Mouse (Mus musculus) monocyte, adult 59 days (primary cell): Measurements from ENCODE around the gene Synpo2. TPM values are rescaled to one million over a fixed set of nuclear protein-coding genes. Genes with fewer than 3 reads are reported as not detected.

Source experiments
- total RNA-seq, 2 experiments: library from RNA; stranded (reverse); gene quantifications; one replicate each; pipeline ENCODE4 v1.2.4; 2023

Synpo2 gene
- under 1 TPM; 0.43 to 0.47 TPM for total RNA-seq

GRCm38 (mm10) chr3:123235921-123236320 lies at the start of gene Synpo2:
Gene Synpo2, minus strand, starts transcription at chr3:123236149.

GRCm38 (mm10) chr3:123266753-123267651 lies 31.1 kb upstream of the Synpo2 start, which contains the start of gene Sec24d:
Gene Sec24d, plus strand, starts transcription at chr3:123267455.

GRCm38 (mm10) chr3:123034752-123035151 lies 201.2 kb downstream of the Synpo2 start, which contains the start of gene Myoz2:
Gene Myoz2, minus strand, starts transcription at chr3:123035015.

Other genes with a start within 250 kb of the Synpo2 start
- gene Myoz2, start 201.1 kb downstream of the Synpo2 start, total RNA-seq: not detected
- gene Sec24d, start 31.3 kb upstream of the Synpo2 start, total RNA-seq: 10 to 100 TPM; 41.1 to 42.6 TPM
- 10 to 100 TPM; 10.1 to 10.6 TPM for gene Mettl14, start 150.0 kb upstream of the Synpo2 start, total RNA-seq
- gene Prss12, start 210.8 kb upstream of the Synpo2 start, total RNA-seq: under 1 TPM in 1 of 2 experiments, not detected in 1; 0.31 TPM